Mouse (Mus musculus): ENCODE data around the gene Calhm6.

GRCm38 (mm10) chr10:34090481-34090880 is 37.3 kb downstream of the Calhm6 start:
- no peak for TF ChIP-seq MAX (IDR thresholded peaks at IDR 0.05)
- no peak for TF ChIP-seq CTCF (IDR thresholded peaks at IDR 0.05; ENCODE audit: control insufficient read depth, insufficient read depth, insufficient read length)
- no peak for TF ChIP-seq CEBPB (IDR thresholded peaks at IDR 0.05; ENCODE audit: low read depth)
- no peak for TF ChIP-seq FOSL1 (IDR thresholded peaks at IDR 0.05; ENCODE audit: insufficient read depth, low read length, poor library complexity, severe bottlenecking)
